Mouse (Mus musculus) CD4-positive, CD25-positive, alpha-beta regulatory T cell, adult 9 weeks (primary cell): Measurements from ENCODE around the gene Gm8267. TPM values are rescaled to one million over a fixed set of nuclear protein-coding genes. Genes with fewer than 3 reads are reported as not detected.

ENCODE experiments used
- polyA plus RNA-seq: library from polyadenylated mRNA; unstranded; fragments of 100-300 nt; shearing (Covaris generic); gene quantifications from one replicate; pipeline ENCODE4 v1.2.1, GENCODE M21; 2017

The Gm8267 gene
- not detected for polyA plus RNA-seq

DNA sequence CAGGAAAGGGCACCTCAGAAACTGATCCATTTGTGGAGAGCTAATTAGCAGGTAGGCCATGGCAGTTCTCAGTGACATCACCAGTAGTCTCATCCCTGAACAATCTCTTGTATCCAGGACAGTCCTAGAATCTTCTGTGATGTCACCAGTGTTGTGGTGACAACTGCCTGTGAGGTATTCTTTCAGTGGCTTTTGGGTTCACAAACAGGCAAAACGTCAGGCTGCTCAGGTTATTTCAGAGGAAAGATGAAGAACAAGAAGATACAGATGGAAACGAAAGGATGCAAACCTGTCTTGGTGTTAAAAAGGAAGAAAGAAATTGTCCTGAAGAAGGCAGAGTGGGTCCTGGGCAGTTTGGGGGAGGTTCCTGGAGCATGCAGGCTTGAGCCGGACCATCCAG, at the start of gene Gm8267:
Gene Gm8267 (minus strand): TSS at position 101 of the 400 bp plus-strand sequence.

GRCm38 (mm10) chr14:44706356-44706755, 43.8 kb downstream of the Gm8267 start, which contains the start of gene Gm8257:
Gm8257 (minus strand) TSS chr14:44706456.

Other genes with a start within 250 kb of the Gm8267 start
- not detected for gene Gm17093, start 232.1 kb downstream of the Gm8267 start, polyA plus RNA-seq
- not detected for gene Gm8247, start 167.2 kb downstream of the Gm8267 start, polyA plus RNA-seq
- gene Gm5624, start 122.4 kb downstream of the Gm8267 start, polyA plus RNA-seq, result not detected
- gene Gm8257, start 43.9 kb downstream of the Gm8267 start, polyA plus RNA-seq, result not detected
- gene Ptgdr, start 109.0 kb upstream of the Gm8267 start, polyA plus RNA-seq, result not detected
- gene Ptger2, start 237.9 kb upstream of the Gm8267 start, polyA plus RNA-seq, result 63.0 TPM